Mouse (Mus musculus): ENCODE results near the gene Mlh3. TPM values are rescaled to one million over a fixed set of nuclear protein-coding genes. Genes with fewer than 3 reads are reported as not detected.

Gene Mlh3
- 1.4 TPM for polyA plus RNA-seq (2012; fragmentation: generic; extraction: Trizol)

DNA sequence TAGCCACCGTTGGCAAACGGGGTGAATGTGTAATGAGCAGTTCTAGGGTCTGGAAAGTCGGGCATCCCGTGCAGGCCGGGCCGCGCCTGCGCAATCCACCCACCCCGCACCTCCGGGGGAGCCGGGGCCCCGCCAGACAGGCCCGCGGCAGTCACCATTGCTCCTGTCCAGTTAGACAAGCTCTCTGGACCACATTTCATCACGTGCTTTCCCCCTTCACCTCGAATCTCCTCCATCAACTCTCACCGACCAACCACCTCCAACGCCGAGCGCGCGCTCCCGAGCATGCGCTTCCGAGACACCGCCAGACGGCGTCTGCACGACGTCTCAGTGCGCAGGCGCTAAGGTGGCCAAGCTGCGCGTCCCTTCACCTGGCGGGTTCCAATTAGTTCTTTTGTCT is at the start of gene Mlh3:
TSS of gene Mlh3 (minus strand) at position 281 of the 400 bp plus-strand sequence.
- TF ChIP-seq REST (IDR thresholded peaks at IDR 0.05; ENCODE audit: insufficient read depth, insufficient read length) = no peak
- peak; percentile 12 for TF ChIP-seq POLR2AphosphoS2 (IDR thresholded peaks at IDR 0.05; ENCODE audit: insufficient read length, low read depth)
- Histone ChIP-seq H3K4me2 (ENCODE audit: low read depth) (peak within 1 kb of the TSS; percentile 44), H3ac (ENCODE audit: control insufficient read depth, insufficient read length) (no peak within 1 kb of the TSS), H3K36me3 (ENCODE audit: control insufficient read depth, insufficient read depth) (no peaks in the 10 kb centered on the region), H3K79me2 (ENCODE audit: control insufficient read depth, insufficient read depth) (no peaks in the 10 kb centered on the region), H3K4me3 (no peak within 1 kb of the TSS), H3K27me3 (ENCODE audit: control insufficient read depth, insufficient read depth, insufficient read length) (no peaks in the 10 kb centered on the region)

DNA sequence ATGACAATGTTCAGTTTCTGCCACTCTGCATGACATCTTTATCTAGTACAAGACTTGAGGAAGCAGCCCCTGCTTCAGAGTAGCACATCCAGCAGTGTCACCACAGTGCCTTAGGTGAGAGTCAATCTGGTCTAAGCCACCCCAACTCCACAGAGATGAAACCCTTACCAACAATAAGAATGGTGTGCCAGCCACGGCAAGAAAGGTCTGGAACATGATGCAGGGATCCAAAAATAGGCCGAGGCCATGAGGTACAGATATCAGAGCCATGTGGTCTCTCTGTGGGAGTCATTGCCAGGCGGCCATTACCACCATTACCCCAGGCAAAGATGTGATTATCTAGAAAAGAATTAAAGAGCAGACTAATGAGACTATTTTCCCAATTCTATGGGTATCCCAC is 38.3 kb upstream of the Mlh3 start:
- no peaks in the 10 kb centered on the region for H3K27me3 ChIP-seq (ENCODE audit: control insufficient read depth, insufficient read depth, insufficient read length)
- TF ChIP-seq USF1 (IDR thresholded peaks at IDR 0.05; ENCODE audit: low read depth) (no peak), CEBPB (IDR thresholded peaks at IDR 0.05; ENCODE audit: insufficient read depth, poor library complexity, severe bottlenecking) (no peak), REST (IDR thresholded peaks at IDR 0.05; ENCODE audit: insufficient read depth, insufficient read length) (no peak), MAX (IDR thresholded peaks at IDR 0.05; ENCODE audit: low read depth) (no peak), POLR2AphosphoS2 (IDR thresholded peaks at IDR 0.05; ENCODE audit: insufficient read length, low read depth) (no peak), SRF (IDR thresholded peaks at IDR 0.05; ENCODE audit: control insufficient read depth, insufficient read length, low read depth) (no peak), POLR2A (IDR thresholded peaks at IDR 0.05; ENCODE audit: insufficient read length, low read depth) (no peak), E2F4 (IDR thresholded peaks at IDR 0.05; ENCODE audit: insufficient read depth) (no peak), TCF12 (IDR thresholded peaks at IDR 0.05; ENCODE audit: insufficient read depth, poor library complexity, severe bottlenecking) (no peak), MYOG (IDR thresholded peaks at IDR 0.05; ENCODE audit: control insufficient read depth in 1 of 3, insufficient read depth in 1 of 3, insufficient read length in 2 of 3, low read depth in 2 of 3) (no peak), MYOD1 (IDR thresholded peaks at IDR 0.05; ENCODE audit: control insufficient read depth in 1 of 3, insufficient read length in 2 of 3, low read depth in 2 of 3) (no peak), TCF3 (IDR thresholded peaks at IDR 0.05; ENCODE audit: insufficient read length, low read depth) (no peak)
- no peak overlapping the region for H3K4me2 ChIP-seq (ENCODE audit: low read depth)
- H3ac ChIP-seq (ENCODE audit: control insufficient read depth, insufficient read length) = no peak overlapping the region
- H3K36me3 ChIP-seq (ENCODE audit: control insufficient read depth, insufficient read depth) = peaks cover 65% of the 10 kb centered on the region
- no peaks in the 10 kb centered on the region for H3K79me2 ChIP-seq (ENCODE audit: control insufficient read depth, insufficient read depth)
- H3K4me3 ChIP-seq = no peak overlapping the region

- Histone ChIP-seq H3K4me3 (no peak overlapping the region), H3K4me2 (ENCODE audit: low read depth) (peak overlapping the region; percentile 65), H3ac (ENCODE audit: control insufficient read depth, insufficient read length) (no peak overlapping the region), H3K79me2 (ENCODE audit: control insufficient read depth, insufficient read depth) (no peaks in the 10 kb centered on the region), H3K36me3 (ENCODE audit: control insufficient read depth, insufficient read depth) (peaks cover 57% of the 10 kb centered on the region), H3K27me3 (ENCODE audit: control insufficient read depth, insufficient read depth, insufficient read length) (no peaks in the 10 kb centered on the region)
- peak; percentile 43 for TF ChIP-seq POLR2AphosphoS2 (IDR thresholded peaks at IDR 0.05; ENCODE audit: insufficient read length, low read depth)
- TF ChIP-seq MYOG (IDR thresholded peaks at IDR 0.05; ENCODE audit: control insufficient read depth in 1 of 3, insufficient read depth in 1 of 3, insufficient read length in 2 of 3, low read depth in 2 of 3) = no peak
- no peak for TF ChIP-seq TCF3 (IDR thresholded peaks at IDR 0.05; ENCODE audit: insufficient read length, low read depth)
- TF ChIP-seq SRF (IDR thresholded peaks at IDR 0.05; ENCODE audit: control insufficient read depth, insufficient read length, low read depth) = no peak
- TF ChIP-seq MYOD1 (IDR thresholded peaks at IDR 0.05; ENCODE audit: control insufficient read depth in 1 of 3, insufficient read length in 2 of 3, low read depth in 2 of 3) = no peak
- no peak for TF ChIP-seq TCF12 (IDR thresholded peaks at IDR 0.05; ENCODE audit: insufficient read depth, poor library complexity, severe bottlenecking)
- no peak for TF ChIP-seq REST (IDR thresholded peaks at IDR 0.05; ENCODE audit: insufficient read depth, insufficient read length)
- peak; percentile 46; the same call in 1 of the 2 replicates for TF ChIP-seq CEBPB (IDR thresholded peaks at IDR 0.05; ENCODE audit: insufficient read depth, poor library complexity, severe bottlenecking)
Observed at GRCm38 (mm10) chr12:85305247-85305892, 35.0 kb upstream of the Mlh3 start.

DNA sequence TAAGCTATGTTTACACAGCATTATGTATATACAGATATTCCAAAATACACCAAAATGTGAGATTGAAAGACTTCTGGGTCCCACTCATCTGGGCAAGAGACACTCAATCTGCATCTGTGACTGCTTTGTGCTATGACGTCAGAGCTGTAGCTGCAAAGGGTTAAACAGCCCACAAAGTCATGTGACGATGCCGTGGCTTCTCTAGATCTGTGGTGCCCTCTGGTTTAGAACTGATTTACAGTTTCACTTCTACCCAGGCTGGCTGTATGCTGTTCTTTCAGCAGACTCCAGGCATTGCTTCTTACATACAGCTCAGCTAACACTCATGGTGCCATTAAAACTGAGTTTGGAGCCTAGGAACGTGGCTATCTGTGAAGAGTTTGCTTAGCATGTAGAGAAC is 34.3 kb upstream of the Mlh3 start:
- Histone ChIP-seq H3K27me3 (ENCODE audit: control insufficient read depth, insufficient read depth, insufficient read length) (no peaks in the 10 kb centered on the region), H3K4me2 (ENCODE audit: low read depth) (peak overlapping the region; percentile 65), H3ac (ENCODE audit: control insufficient read depth, insufficient read length) (no peak overlapping the region), H3K36me3 (ENCODE audit: control insufficient read depth, insufficient read depth) (peaks cover 53% of the 10 kb centered on the region), H3K4me3 (no peak overlapping the region), H3K79me2 (ENCODE audit: control insufficient read depth, insufficient read depth) (no peaks in the 10 kb centered on the region)
- TF ChIP-seq REST (IDR thresholded peaks at IDR 0.05; ENCODE audit: insufficient read depth, insufficient read length) (no peak), USF1 (IDR thresholded peaks at IDR 0.05; ENCODE audit: low read depth) (peak; percentile 79)

- no peak overlapping the region for H3K4me2 ChIP-seq (ENCODE audit: low read depth)
- H3K27me3 ChIP-seq (ENCODE audit: control insufficient read depth, insufficient read depth, insufficient read length) = no peaks in the 10 kb centered on the region
- no peak for TF ChIP-seq TCF12 (IDR thresholded peaks at IDR 0.05; ENCODE audit: insufficient read depth, poor library complexity, severe bottlenecking)
- no peak for TF ChIP-seq SRF (IDR thresholded peaks at IDR 0.05; ENCODE audit: control insufficient read depth, insufficient read length, low read depth)
- TF ChIP-seq TCF3 (IDR thresholded peaks at IDR 0.05; ENCODE audit: insufficient read length, low read depth) = no peak
- TF ChIP-seq REST (IDR thresholded peaks at IDR 0.05; ENCODE audit: insufficient read depth, insufficient read length) = no peak
- no peak for TF ChIP-seq MYOG (IDR thresholded peaks at IDR 0.05; ENCODE audit: control insufficient read depth in 1 of 3, insufficient read depth in 1 of 3, insufficient read length in 2 of 3, low read depth in 2 of 3)
- TF ChIP-seq USF1 (IDR thresholded peaks at IDR 0.05; ENCODE audit: low read depth) = no peak
- TF ChIP-seq MAX (IDR thresholded peaks at IDR 0.05; ENCODE audit: low read depth) = no peak
- TF ChIP-seq E2F4 (IDR thresholded peaks at IDR 0.05; ENCODE audit: insufficient read depth) = no peak
- no peak for TF ChIP-seq MYOD1 (IDR thresholded peaks at IDR 0.05; ENCODE audit: control insufficient read depth in 1 of 3, insufficient read length in 2 of 3, low read depth in 2 of 3)
- no peak for TF ChIP-seq POLR2A (IDR thresholded peaks at IDR 0.05; ENCODE audit: insufficient read length, low read depth)
- no peak for TF ChIP-seq CEBPB (IDR thresholded peaks at IDR 0.05; ENCODE audit: insufficient read depth, poor library complexity, severe bottlenecking)
- no peak for TF ChIP-seq POLR2AphosphoS2 (IDR thresholded peaks at IDR 0.05; ENCODE audit: insufficient read length, low read depth)
- no peak overlapping the region for H3K4me3 ChIP-seq
- peaks cover 40% of the 10 kb centered on the region for H3K36me3 ChIP-seq (ENCODE audit: control insufficient read depth, insufficient read depth)
- no peaks in the 10 kb centered on the region for H3K79me2 ChIP-seq (ENCODE audit: control insufficient read depth, insufficient read depth)
- no peak overlapping the region for H3ac ChIP-seq (ENCODE audit: control insufficient read depth, insufficient read length)
Observed at GRCm38 (mm10) chr12:85303256-85303655, 32.9 kb upstream of the Mlh3 start.

All from myocyte (in vitro differentiated cells).